In the genomic region with DNA sequence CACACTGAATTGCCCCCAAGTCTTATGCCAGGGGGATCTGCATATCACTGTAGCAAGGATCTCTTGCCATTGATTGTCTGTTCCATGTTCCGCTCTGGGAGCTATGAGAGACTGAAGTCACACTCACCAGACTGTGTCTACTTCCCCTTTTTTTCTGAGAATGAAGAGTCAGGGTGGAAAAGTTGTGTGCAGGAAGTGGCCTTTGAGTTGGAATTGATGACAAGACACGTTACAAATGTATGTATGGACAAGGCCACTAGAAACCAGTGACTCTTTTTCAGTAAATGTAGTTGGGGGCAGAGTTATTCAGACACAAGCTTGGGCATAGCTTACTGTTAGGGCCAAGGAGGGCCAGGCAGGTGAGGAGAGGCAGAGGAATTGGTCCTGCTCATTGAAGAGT, we compare ENCODE assay signal across 15 mouse cellular contexts.
DNase-seq lines count a peak whose midpoint lies in the region; ATAC-seq lines count a peak whose summit lies in the region.
"Had no signal": no experiment of that assay in that cellular context is flagged by ENCODE, and none has a peak within 500 bp of the region (broad histone marks: within the 10 kb centered on the region; RNA-seq: fewer than 3 reads in every experiment).

No protein-coding gene starts in this region.

- no peak for ATAC-seq in heart, embryonic 12.5 days (ENCODE audit: insufficient number of reproducible peaks, low FRiP score)
- peak; percentile 72 for ATAC-seq in granulocyte monocyte progenitor cell, adult 5-6 weeks (replicated peaks; ENCODE audit: poor library complexity, severe bottlenecking)
- ATAC-seq in megakaryocyte progenitor cell, adult 5-6 weeks (replicated peaks; ENCODE audit: poor library complexity) = peak; percentile 70
- no peak for ATAC-seq in intestine, embryonic 15.5 days
- ATAC-seq: forebrain, embryonic 13.5 days; hindbrain, postnatal 0 days had no signal

- no peak overlapping the region for H3K9ac ChIP-seq in heart, embryonic 12.5 days
- no peak overlapping the region for H3K9ac ChIP-seq in intestine, embryonic 15.5 days
- H3K9ac ChIP-seq: embryonic facial prominence, embryonic 13.5 days; forebrain, embryonic 13.5 days; heart, embryonic 13.5 days; hindbrain, embryonic 12.5 days had no signal

- H3K36me3 ChIP-seq in heart, embryonic 10.5 days = no peaks in the 10 kb centered on the region
- H3K36me3 ChIP-seq in heart, embryonic 12.5 days = no peaks in the 10 kb centered on the region
- no peaks in the 10 kb centered on the region for H3K36me3 ChIP-seq in intestine, embryonic 15.5 days
- no peaks in the 10 kb centered on the region for H3K36me3 ChIP-seq in forebrain, embryonic 10.5 days (replicated peaks)
- H3K36me3 ChIP-seq: embryonic facial prominence, embryonic 13.5 days; G1E; heart, embryonic 13.5 days; hindbrain, embryonic 12.5 days had no signal

- H3K4me1 ChIP-seq in heart, embryonic 10.5 days = no peaks in the 10 kb centered on the region
- peaks cover 7% of the 10 kb centered on the region for H3K4me1 ChIP-seq in heart, embryonic 12.5 days (replicated peaks)
- 0 out of 2 replicates have a peak, but pooled peaks cover 4% of the 10 kb centered on the region for H3K4me1 ChIP-seq in intestine, embryonic 15.5 days (replicated peaks)
- peaks cover 22% of the 10 kb centered on the region for H3K4me1 ChIP-seq in forebrain, embryonic 10.5 days

- H3K4me3 ChIP-seq in heart, embryonic 10.5 days = no peak overlapping the region
- no peak overlapping the region for H3K4me3 ChIP-seq in heart, embryonic 12.5 days
- no peak overlapping the region for H3K4me3 ChIP-seq in intestine, embryonic 15.5 days (replicated peaks)
- no peak overlapping the region for H3K4me3 ChIP-seq in forebrain, embryonic 10.5 days
- H3K4me3 ChIP-seq: embryonic facial prominence, embryonic 13.5 days; forebrain, embryonic 13.5 days; gastrocnemius, adult 2 months; heart, embryonic 13.5 days; hindbrain, embryonic 12.5 days had no signal

- H3K27ac ChIP-seq in heart, embryonic 10.5 days = no peak overlapping the region
- H3K27ac ChIP-seq in heart, embryonic 12.5 days (ENCODE audit: poor library complexity, severe bottlenecking) = no peak overlapping the region
- H3K27ac ChIP-seq in intestine, embryonic 15.5 days = no peak overlapping the region
- H3K27ac ChIP-seq in forebrain, embryonic 10.5 days = no peak overlapping the region
- H3K27ac ChIP-seq: embryonic facial prominence, embryonic 13.5 days; forebrain, embryonic 13.5 days; gastrocnemius, adult 2 months; heart, embryonic 13.5 days; hindbrain, embryonic 12.5 days; hindbrain, postnatal 0 days had no signal

- no peaks in the 10 kb centered on the region for H3K9me3 ChIP-seq in heart, embryonic 10.5 days
- no peaks in the 10 kb centered on the region for H3K9me3 ChIP-seq in heart, embryonic 12.5 days (replicated peaks)
- H3K9me3 ChIP-seq in intestine, embryonic 15.5 days = no peaks in the 10 kb centered on the region
- no peaks in the 10 kb centered on the region for H3K9me3 ChIP-seq in forebrain, embryonic 10.5 days
- H3K9me3 ChIP-seq: embryonic facial prominence, embryonic 13.5 days; forebrain, embryonic 13.5 days; heart, embryonic 13.5 days; hindbrain, embryonic 12.5 days had no signal

- WGBS in heart, embryonic 10.5 days = 67% methylated on average over 2 of the region's 2 CpGs
- WGBS in heart, embryonic 12.5 days = 60% methylated on average over 2 of the region's 2 CpGs
- 82% methylated on average over 2 of the region's 2 CpGs for WGBS in intestine, embryonic 15.5 days
- 77% methylated on average over 2 of the region's 2 CpGs for WGBS in forebrain, embryonic 10.5 days

- no peak overlapping the region for H3K4me2 ChIP-seq in heart, embryonic 12.5 days
- H3K4me2 ChIP-seq in intestine, embryonic 15.5 days (replicated peaks) = no peak overlapping the region
- H3K4me2 ChIP-seq: embryonic facial prominence, embryonic 13.5 days; forebrain, embryonic 13.5 days; heart, embryonic 13.5 days; hindbrain, embryonic 12.5 days had no signal

- peak; percentile 25 for DNase-seq in heart, embryonic 10.5 days (ENCODE audit: low spot score)
- no peak for DNase-seq in kidney, postnatal 10 days
- no peak for DNase-seq in forebrain, embryonic 10.5 days (ENCODE audit: extremely low spot score, low spot score)
- DNase-seq: gastrocnemius, postnatal 25 days had no signal

- H3K27me3 ChIP-seq in heart, embryonic 10.5 days (ENCODE audit: insufficient read depth, poor library complexity, severe bottlenecking) = no peaks in the 10 kb centered on the region
- no peaks in the 10 kb centered on the region for H3K27me3 ChIP-seq in heart, embryonic 12.5 days (replicated peaks)
- no peaks in the 10 kb centered on the region for H3K27me3 ChIP-seq in intestine, embryonic 15.5 days (replicated peaks)
- H3K27me3 ChIP-seq in forebrain, embryonic 10.5 days (ENCODE audit: poor library complexity, severe bottlenecking) = no peaks in the 10 kb centered on the region
- H3K27me3 ChIP-seq: embryonic facial prominence, embryonic 13.5 days; heart, embryonic 13.5 days; hindbrain, embryonic 12.5 days had no signal

Comparison
In these comparisons a context has a peak if more than half of its experiments do, and no peak if none do; other contexts are left out.
1. ATAC-seq: peak in granulocyte monocyte progenitor cell, adult 5-6 weeks (single experiment) and megakaryocyte progenitor cell, adult 5-6 weeks (single experiment); none in heart, embryonic 12.5 days (single experiment) and intestine, embryonic 15.5 days (single experiment).